In the genomic region with DNA sequence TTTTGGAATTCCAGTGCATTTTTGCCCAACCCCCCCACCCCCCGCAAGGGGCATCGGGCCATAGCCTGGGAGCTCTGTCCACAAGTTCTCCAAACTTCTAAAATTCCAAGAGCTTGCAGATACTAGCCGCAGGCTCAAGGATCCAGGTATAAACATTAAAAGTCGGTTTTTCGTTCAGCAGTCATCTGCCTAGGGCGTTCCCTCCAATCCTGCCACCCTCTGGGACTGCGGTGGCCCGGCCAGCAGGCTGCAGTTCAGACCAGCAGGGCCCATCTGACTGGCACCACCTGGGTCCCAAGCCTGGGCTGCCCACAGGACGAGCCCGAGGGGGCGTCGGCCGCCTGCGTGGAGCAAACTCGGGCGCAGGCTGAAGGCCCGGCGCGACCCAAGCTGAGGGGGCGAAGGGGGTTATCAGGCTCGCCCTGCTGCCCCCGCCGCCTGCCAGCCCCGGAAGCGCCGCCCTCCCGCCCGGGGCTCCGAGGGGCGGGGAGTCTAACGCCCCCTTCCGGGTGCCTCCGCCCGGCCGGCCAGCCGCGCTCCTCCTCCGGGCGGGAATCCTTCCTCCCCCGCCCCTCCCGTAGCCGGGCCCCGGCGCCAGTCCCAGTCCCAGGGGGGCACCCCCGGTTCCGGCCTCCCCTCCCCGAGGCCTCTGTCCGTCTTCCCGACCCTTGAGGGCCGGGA, we compare ENCODE assay signal across 1 mouse cellular context.
TF ChIP-seq lines count a peak whose summit lies in the region.

No protein-coding gene starts in this region.

TF ChIP-seq in CH12.LX, 34 proteins besides CTCF, POLR2A, EP300 and RAD21:
- TF ChIP-seq NRF1 (IDR thresholded peaks at IDR 0.05; ENCODE audit: low read depth, low read length) (no peak), USF1 (IDR thresholded peaks at IDR 0.05; ENCODE audit: low read depth, low read length) (no peak), MXI1 (IDR thresholded peaks at IDR 0.05; ENCODE audit: low read depth, low read length) (peak; percentile 84), CHD1 (IDR thresholded peaks at IDR 0.05; ENCODE audit: low read depth, low read length) (0 out of 2 replicates have a peak, but pooled peaks have one; percentile 41), ZMIZ1 (IDR thresholded peaks at IDR 0.05; ENCODE audit: low read depth, low read length) (peak; percentile 95), MEF2A (IDR thresholded peaks at IDR 0.05; ENCODE audit: borderline replicate concordance, low read depth, low read length) (peak; percentile 32; the same call in 1 of the 2 replicates), MYC (IDR thresholded peaks at IDR 0.05; ENCODE audit: low read depth, low read length) (no peak), MAZ (IDR thresholded peaks at IDR 0.05; ENCODE audit: low read depth, low read length) (peak; percentile 75; the same call in 1 of the 2 replicates), NELFE (IDR thresholded peaks at IDR 0.05; ENCODE audit: low read depth, low read length) (peak; percentile 73; the same call in 1 of the 2 replicates), ELF1 (IDR thresholded peaks at IDR 0.05; ENCODE audit: low read depth, low read length) (peak; percentile 93), IRF4 (IDR thresholded peaks at IDR 0.05; ENCODE audit: low read depth, low read length) (peak; percentile 43; the same call in 1 of the 2 replicates)
